Comparison of ENCODE assay signal across 8 mouse cellular contexts in genomic region chr6:7660377-7661080, GRCm38 (mm10).
A peak's percentile ranks its signal among the peaks of the same experiment; 100 is the strongest.
DNase-seq lines count a peak whose midpoint lies in the region; ATAC-seq lines count a peak whose summit lies in the region.

No protein-coding gene starts in this region.

- ATAC-seq in frontal cortex, adult (ENCODE audit: low TSS enrichment) = peak; percentile 85; the same call in 1 of the 2 replicates

- DNase-seq in frontal cortex, postnatal 25 days (ENCODE audit: low spot score in 2 of 2) = no peak
- DNase-seq in ovary, postnatal 14 days (ENCODE audit: low spot score) = peak; percentile 2
- DNase-seq in ovary, postnatal 36 days (ENCODE audit: low spot score) = no peak
- peak; percentile 63 for DNase-seq in embryo, embryonic 11 days
- peak; percentile 23 for DNase-seq in lung, postnatal 25 days (ENCODE audit: low spot score)
- no peak for DNase-seq in right cerebral cortex, adult 2 months (ENCODE audit: low spot score in 2 of 2)
- no peak for DNase-seq in right cerebral cortex, postnatal 25 days

Comparison
In these comparisons a context has a peak if more than half of its experiments do, and no peak if none do; other contexts are left out.
1. DNase-seq: peak in ovary, postnatal 14 days (single experiment), embryo, embryonic 11 days (single experiment) and lung, postnatal 25 days (single experiment); none in frontal cortex, postnatal 25 days (0 of 2), ovary, postnatal 36 days (single experiment), right cerebral cortex, adult 2 months (0 of 2) and right cerebral cortex, postnatal 25 days (single experiment).